Comparison of ENCODE assay signal across 9 mouse cellular contexts in genomic region chr1:74008498-74008897, GRCm38 (mm10).
DNase-seq lines count a peak whose midpoint lies in the region; ATAC-seq and TF ChIP-seq lines count a peak whose summit lies in the region.
"Had no signal": no experiment of that assay in that cellular context is flagged by ENCODE, and none has a peak within 500 bp of the region (broad histone marks: within the 10 kb centered on the region; RNA-seq: fewer than 3 reads in every experiment).

No protein-coding gene starts in this region.

- peaks cover 2% of the 10 kb centered on the region; the same call in 1 of the 2 replicates for H3K36me3 ChIP-seq in limb, embryonic 15.5 days
- H3K36me3 ChIP-seq in midbrain, postnatal 0 days (ENCODE audit: insufficient read depth, low read length): no peaks in the 10 kb centered on the region
- H3K36me3 ChIP-seq: liver, embryonic 15.5 days had no signal

- peak overlapping the region; percentile 28; the same call in 1 of the 2 replicates for H3K27ac ChIP-seq in limb, embryonic 15.5 days
- no peak overlapping the region for H3K27ac ChIP-seq in midbrain, postnatal 0 days (ENCODE audit: low read depth, low read length)
- H3K27ac ChIP-seq: liver, embryonic 15.5 days had no signal

- H3K9me3 ChIP-seq in limb, embryonic 15.5 days: no peaks in the 10 kb centered on the region
- H3K9me3 ChIP-seq in midbrain, postnatal 0 days (ENCODE audit: low read length): no peaks in the 10 kb centered on the region
- H3K9me3 ChIP-seq: liver, embryonic 15.5 days had no signal

- H3K4me2 ChIP-seq in limb, embryonic 15.5 days: no peak overlapping the region
- no peak overlapping the region for H3K4me2 ChIP-seq in midbrain, postnatal 0 days (ENCODE audit: low read depth, low read length, poor library complexity, severe bottlenecking)
- H3K4me2 ChIP-seq: liver, embryonic 15.5 days had no signal

- H3K27me3 ChIP-seq in limb, embryonic 15.5 days: no peaks in the 10 kb centered on the region
- no peaks in the 10 kb centered on the region for H3K27me3 ChIP-seq in midbrain, postnatal 0 days (ENCODE audit: insufficient read depth, low read length)
- H3K27me3 ChIP-seq: liver, embryonic 15.5 days had no signal

- intact Hi-C loops in heart, postnatal 10 days (cut with DNase I): no loop called here
- intact Hi-C loops in left cerebral cortex, postnatal 25 days (cut with DNase I): no loop called here

- no peak for ATAC-seq in limb, embryonic 15.5 days (ENCODE audit: insufficient number of reproducible peaks, low FRiP score, low TSS enrichment, low read depth)
- no peak for ATAC-seq in midbrain, postnatal 0 days (ENCODE audit: low FRiP score)

- no peak overlapping the region for H3K4me3 ChIP-seq in limb, embryonic 15.5 days
- H3K4me3 ChIP-seq in midbrain, postnatal 0 days (ENCODE audit: low read depth, low read length): no peak overlapping the region
- H3K4me3 ChIP-seq: liver, embryonic 15.5 days had no signal

- H3K9ac ChIP-seq in limb, embryonic 15.5 days: no peak overlapping the region
- no peak overlapping the region for H3K9ac ChIP-seq in midbrain, postnatal 0 days (replicated peaks; ENCODE audit: low read length, poor library complexity, severe bottlenecking)
- H3K9ac ChIP-seq: liver, embryonic 15.5 days had no signal

- no peak for TF ChIP-seq CTCF in midbrain, postnatal 0 days (IDR thresholded peaks at IDR 0.05)

- 31% methylated on average over 5 of the region's 5 CpGs for whole genome bisulfite sequencing in limb, embryonic 15.5 days
- WGBS in midbrain, postnatal 0 days: 73% methylated on average over 5 of the region's 5 CpGs

- H3K4me1 ChIP-seq in limb, embryonic 15.5 days: peaks cover 37% of the 10 kb centered on the region
- no peaks in the 10 kb centered on the region for H3K4me1 ChIP-seq in midbrain, postnatal 0 days (ENCODE audit: insufficient read depth, low read length)

- DNase-seq in Muller cell, postnatal 12 days (ENCODE audit: inconsistent ontology term): peak; percentile 74
- peak; percentile 78 to 82 for DNase-seq in adrenal gland, postnatal 36 days
- peak; percentile 84 to 86 for DNase-seq in heart, postnatal 10 days
- peak; percentile 69 for DNase-seq in testis, postnatal 14 days (ENCODE audit: low spot score)
- DNase-seq in midbrain, postnatal 0 days (ENCODE audit: low spot score): no peak
- DNase-seq in natural killer cell, adult 2 months (ENCODE audit: low spot score in 2 of 2): no peak
- no peak for DNase-seq in left cerebral cortex, postnatal 25 days (ENCODE audit: low spot score in 2 of 2)

Comparison
In these comparisons a context has a peak if more than half of its experiments do, and no peak if none do; other contexts are left out.
1. DNase-seq: peak in Muller cell, postnatal 12 days (single experiment), adrenal gland, postnatal 36 days (2 of 2), heart, postnatal 10 days (2 of 2) and testis, postnatal 14 days (single experiment); none in midbrain, postnatal 0 days (single experiment), natural killer cell, adult 2 months (0 of 2) and left cerebral cortex, postnatal 25 days (0 of 2).